14 mouse cellular contexts compared by ENCODE assay signal in genomic region chr7:123411109-123411508, GRCm38 (mm10). TPM values are rescaled to one million over a fixed set of nuclear protein-coding genes. Genes with fewer than 3 reads are reported as not detected.
DNase-seq lines count a peak whose midpoint lies in the region; ATAC-seq and TF ChIP-seq lines count a peak whose summit lies in the region.
"Had no signal": no experiment of that assay in that cellular context is flagged by ENCODE, and none has a peak within 500 bp of the region (broad histone marks: within the 10 kb centered on the region; RNA-seq: fewer than 3 reads in every experiment).

No protein-coding gene starts in this region.

- no peaks in the 10 kb centered on the region for H3K27me3 ChIP-seq in Patski
- no peaks in the 10 kb centered on the region for H3K27me3 ChIP-seq in midbrain, embryonic 14.5 days (ENCODE audit: control insufficient read depth, insufficient read depth, low read length)
- H3K27me3 ChIP-seq: heart, embryonic 13.5 days; midbrain, embryonic 13.5 days had no signal

- no peak overlapping the region for H3K4me3 ChIP-seq in layer of hippocampus, adult 2 months
- H3K4me3 ChIP-seq in macrophage (ENCODE audit: inconsistent target): no peak overlapping the region
- no peak overlapping the region for H3K4me3 ChIP-seq in midbrain, embryonic 14.5 days (replicated peaks; ENCODE audit: low read depth, low read length)
- H3K4me3 ChIP-seq: erythroblast, embryonic 14.5 days; heart, embryonic 13.5 days; midbrain, embryonic 13.5 days had no signal

- peak; percentile 71 for ATAC-seq in Patski
- ATAC-seq in midbrain, embryonic 14.5 days (ENCODE audit: low FRiP score, low TSS enrichment): no peak
- ATAC-seq: intestine, embryonic 16.5 days; midbrain, embryonic 13.5 days had no signal

- in situ Hi-C loops in Patski (cut with MboI; ENCODE audit: low pct_unique_long_range_greater_than_20kb): no loop called here

- DNase-seq in layer of hippocampus, adult 2 months (ENCODE audit: low spot score in 2 of 2): peak; percentile 65 to 70
- DNase-seq in layer of hippocampus, postnatal 25 days (ENCODE audit: extremely low spot score in 1 of 2, low spot score in 1 of 2): no peak
- DNase-seq in Patski (ENCODE audit: low read depth, low spot score): no peak
- peak; percentile 35 to 59 for DNase-seq in layer of hippocampus, adult 8-10 months (ENCODE audit: low spot score in 2 of 2)
- DNase-seq in testis, postnatal 10 days (ENCODE audit: low spot score): no peak
- no peak for DNase-seq in midbrain, embryonic 14.5 days
- no peak for DNase-seq in thymus, postnatal 25 days
- DNase-seq: cerebellum, adult 9-11 months had no signal

- H3K27ac ChIP-seq in layer of hippocampus, adult 2 months: peak overlapping the region; percentile 71; the same call in 1 of the 2 replicates
- H3K27ac ChIP-seq in macrophage: peak overlapping the region; percentile 51
- H3K27ac ChIP-seq in midbrain, embryonic 14.5 days (replicated peaks; ENCODE audit: low read depth, low read length): no peak overlapping the region
- H3K27ac ChIP-seq: heart, embryonic 13.5 days; midbrain, embryonic 13.5 days had no signal

- H3K79me2 ChIP-seq in macrophage (ENCODE audit: inconsistent target): no peaks in the 10 kb centered on the region

- H3K36me3 ChIP-seq in macrophage (ENCODE audit: inconsistent target): no peaks in the 10 kb centered on the region
- H3K36me3 ChIP-seq in midbrain, embryonic 14.5 days (ENCODE audit: control insufficient read depth, insufficient read depth, low read length): peaks cover 37% of the 10 kb centered on the region

- H3K4me1 ChIP-seq in midbrain, embryonic 14.5 days (ENCODE audit: control insufficient read depth, insufficient read depth, low read length): no peaks in the 10 kb centered on the region
- H3K4me1 ChIP-seq: midbrain, embryonic 13.5 days had no signal

- POLR2A ChIA-PET in Patski (lab: Charles Lee): no interaction called here

- TF ChIP-seq CTCF in layer of hippocampus, adult 2 months (conservative IDR thresholded peaks at IDR 0.05): no peak
- TF ChIP-seq CTCF in Patski (IDR thresholded peaks at IDR 0.05): no peak

- no peaks in the 10 kb centered on the region for H3K9me3 ChIP-seq in midbrain, embryonic 14.5 days (ENCODE audit: control insufficient read depth, low read length)
- H3K9me3 ChIP-seq: heart, embryonic 13.5 days; midbrain, embryonic 13.5 days had no signal

- no peak overlapping the region for H3K9ac ChIP-seq in midbrain, embryonic 14.5 days (replicated peaks; ENCODE audit: low read length)
- H3K9ac ChIP-seq: heart, embryonic 13.5 days; midbrain, embryonic 13.5 days had no signal

- no peak overlapping the region for H3K4me2 ChIP-seq in midbrain, embryonic 14.5 days (ENCODE audit: low read length)
- H3K4me2 ChIP-seq: heart, embryonic 13.5 days; midbrain, embryonic 13.5 days had no signal

- CTCF ChIA-PET in Patski (lab: Charles Lee): interaction anchor here (1.1 to 3.5 kb wide), 2 partner anchors 13 to 206 kb away, joined by 3 to 15 read pairs; no protein-coding TSS in a partner anchor

- WGBS in macrophage (ENCODE audit: missing documents): 88% methylated on average over 1 of the region's 1 CpGs
- 100% methylated on average over 1 of the region's 1 CpGs for WGBS in midbrain, embryonic 14.5 days

RNA-seq across cellular contexts. Expression of gene Arhgap17, which starts 41.4 kb away (rescaled TPM):
- total RNA-seq in layer of hippocampus, adult 2 months (2021): 10 to 100 TPM; 29.0 to 35.2 TPM
- total RNA-seq in layer of hippocampus, postnatal 25 days (2021): 10 to 100 TPM; 22.8 to 32.6 TPM
- polyA plus RNA-seq in Patski (2021): 27.4 TPM
- 10 to 100 TPM; 27.6 to 42.0 (median 35.2) TPM for total RNA-seq in layer of hippocampus, adult 8-10 months (2022)
- total RNA-seq in macrophage (2018; cell fraction: chromatin; rRNA removed): 100 to 1,000 TPM; 131 to 699 (median 546) TPM
- 100 to 1,000 TPM in 22 of 26 experiments, 10 to 100 TPM in 4; 69.2 to 167 (median 116) TPM for total RNA-seq in macrophage (2018; cell fraction: cytosol; rRNA removed)
- total RNA-seq in macrophage (2018; cell fraction: nucleus; rRNA removed): 100 to 1,000 TPM; 124 to 620 (median 384) TPM
- 59.4 to 114 TPM (median 112 TPM) in 3 replicates for polyA plus RNA-seq in macrophage (2018)
- 8.1 and 12.0 TPM in 2 replicates for polyA plus RNA-seq in midbrain, embryonic 14.5 days (2014; fragmentation: Nextera tagmentation; extraction: Ambion mirVana)

RNA-seq across cellular contexts. Expression of gene Lcmt1, which starts 41.5 kb away (rescaled TPM):
- total RNA-seq in layer of hippocampus, adult 2 months (2021): 10 to 100 TPM; 88.7 to 94.3 TPM
- 10 to 100 TPM; 86.5 to 92.1 TPM for total RNA-seq in layer of hippocampus, postnatal 25 days (2021)
- polyA plus RNA-seq in Patski (2021): 40.4 TPM
- 10 to 100 TPM; 79.7 to 96.9 (median 88.7) TPM for total RNA-seq in layer of hippocampus, adult 8-10 months (2022)
- 10 to 100 TPM in 15 of 26 experiments, 1 to 10 TPM in 11; 1.7 to 25.4 (median 11.6) TPM for total RNA-seq in macrophage (2018; cell fraction: chromatin; rRNA removed)
- 10 to 100 TPM; 12.1 to 23.5 (median 18.4) TPM for total RNA-seq in macrophage (2018; cell fraction: cytosol; rRNA removed)
- total RNA-seq in macrophage (2018; cell fraction: nucleus; rRNA removed): 10 to 100 TPM in 11 of 26 experiments, 1 to 10 TPM in 15; 3.9 to 18.4 (median 8.7) TPM
- polyA plus RNA-seq in macrophage (2018): 14.4 to 20.0 TPM (median 19.7 TPM) in 3 replicates
- polyA plus RNA-seq in midbrain, embryonic 14.5 days (2014; fragmentation: Nextera tagmentation; extraction: Ambion mirVana): 100 and 115 TPM in 2 replicates

RNA-seq across cellular contexts. Expression of gene Aqp8, which starts 51.0 kb away (rescaled TPM):
- total RNA-seq in layer of hippocampus, adult 2 months (2021): not detected
- total RNA-seq in layer of hippocampus, postnatal 25 days (2021): not detected
- not detected for polyA plus RNA-seq in Patski (2021)
- total RNA-seq in layer of hippocampus, adult 8-10 months (2022): not detected
- not detected for total RNA-seq in macrophage (2018; cell fraction: chromatin; rRNA removed)
- total RNA-seq in macrophage (2018; cell fraction: cytosol; rRNA removed): not detected
- not detected for total RNA-seq in macrophage (2018; cell fraction: nucleus; rRNA removed)
- not detected in 3 replicates for polyA plus RNA-seq in macrophage (2018)
- not detected in 2 replicates for polyA plus RNA-seq in midbrain, embryonic 14.5 days (2014; fragmentation: Nextera tagmentation; extraction: Ambion mirVana)
- polyA plus RNA-seq: erythroblast, embryonic 14.5 days; midbrain, embryonic 13.5 days; urinary bladder, adult 2 months had no signal

Comparison
In these comparisons a context has a peak if more than half of its experiments do, and no peak if none do; other contexts are left out.
1. DNase-seq: peak in layer of hippocampus, adult 2 months (2 of 2) and layer of hippocampus, adult 8-10 months (2 of 2); none in layer of hippocampus, postnatal 25 days (0 of 2), Patski (single experiment), testis, postnatal 10 days (single experiment), midbrain, embryonic 14.5 days (single experiment) and thymus, postnatal 25 days (single experiment).